Mouse (Mus musculus): Measurements from ENCODE around the gene Rrm2.

Rrm2 gene

DNA sequence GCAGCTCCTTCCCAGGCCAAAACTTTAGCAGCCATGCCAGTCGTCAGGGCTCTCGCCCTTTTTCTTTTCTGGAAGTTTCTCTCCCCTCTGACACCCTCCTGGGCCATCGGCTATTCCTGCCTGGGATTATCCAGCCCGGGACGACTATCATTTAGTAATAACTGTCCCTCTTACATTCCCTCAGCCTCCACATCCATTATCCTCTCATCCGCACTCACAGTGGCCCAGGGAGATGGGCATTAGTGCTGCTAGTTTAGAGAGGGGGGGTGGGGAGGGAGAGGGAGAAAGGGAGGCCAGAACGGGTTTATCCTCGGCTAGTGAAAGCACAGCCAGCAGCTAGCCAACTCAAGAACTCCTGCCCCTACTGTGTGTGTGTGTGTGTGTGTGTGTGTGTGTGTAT, 39.3 kb downstream of the Rrm2 start:
- DNase-seq (ENCODE audit: low read depth, low spot score), result no peak

DNA sequence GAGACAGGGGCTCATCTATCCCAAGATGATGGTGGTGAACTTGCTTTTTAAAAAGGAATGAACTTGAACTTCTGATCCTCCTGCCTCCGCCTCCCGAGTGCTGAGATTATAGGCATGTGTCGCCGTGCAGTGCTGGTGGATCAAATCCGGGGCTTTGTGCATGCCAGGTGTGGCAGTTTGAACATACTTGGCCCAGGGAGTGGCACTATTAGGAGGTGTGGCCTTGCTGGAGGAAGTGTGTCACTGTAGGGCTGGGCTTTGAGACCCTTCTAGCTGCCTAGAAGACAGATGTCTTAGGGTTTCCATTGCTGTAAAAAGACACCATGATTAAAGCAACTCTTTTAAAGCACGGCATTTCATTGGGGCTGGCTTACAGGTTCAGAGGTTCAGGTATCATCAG, 42.5 kb downstream of the Rrm2 start:
- no peak for DNase-seq (ENCODE audit: low read depth, low spot score)

DNA sequence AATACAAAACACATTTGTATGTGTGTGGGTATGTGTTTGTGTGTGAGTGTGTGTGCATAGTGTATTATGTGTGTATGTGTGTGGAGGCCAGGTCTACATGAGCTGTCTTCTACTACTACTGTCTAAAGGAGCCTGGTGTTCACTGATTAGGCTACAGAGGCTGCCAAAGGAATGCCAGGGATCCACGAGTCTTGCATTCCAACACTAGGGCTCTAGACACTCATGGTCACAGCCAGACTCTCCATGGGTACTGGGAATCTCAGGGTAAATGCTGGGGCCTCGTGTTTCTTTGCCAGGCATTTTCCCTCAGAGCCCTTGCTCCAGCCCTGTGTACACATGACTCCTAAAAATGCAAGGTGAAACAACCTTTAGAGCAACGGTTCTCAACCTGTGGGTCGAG, 45.6 kb downstream of the Rrm2 start:
- DNase-seq (ENCODE audit: low read depth, low spot score), result no peak

DNA sequence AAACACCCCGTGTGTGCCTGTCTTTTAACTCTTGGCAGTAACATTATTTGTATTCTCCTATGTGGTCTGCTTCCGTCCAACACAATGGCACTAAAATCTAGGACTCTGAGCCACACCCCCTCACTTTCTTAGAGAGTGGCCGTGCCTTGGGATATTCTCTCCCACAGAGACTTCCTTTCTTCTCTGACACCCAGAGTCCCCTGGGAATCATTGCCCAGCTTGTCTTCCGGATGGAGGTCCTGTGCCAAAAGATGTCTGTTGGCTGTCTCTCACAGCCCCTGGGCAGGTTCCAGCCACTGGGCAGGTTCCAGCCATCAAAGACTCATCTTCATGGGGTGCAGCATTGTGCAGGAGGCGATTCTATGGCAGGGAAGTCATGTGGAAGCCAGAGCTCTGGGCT, 46.7 kb downstream of the Rrm2 start:
- DNase-seq (ENCODE audit: low read depth, low spot score), result no peak

DNA sequence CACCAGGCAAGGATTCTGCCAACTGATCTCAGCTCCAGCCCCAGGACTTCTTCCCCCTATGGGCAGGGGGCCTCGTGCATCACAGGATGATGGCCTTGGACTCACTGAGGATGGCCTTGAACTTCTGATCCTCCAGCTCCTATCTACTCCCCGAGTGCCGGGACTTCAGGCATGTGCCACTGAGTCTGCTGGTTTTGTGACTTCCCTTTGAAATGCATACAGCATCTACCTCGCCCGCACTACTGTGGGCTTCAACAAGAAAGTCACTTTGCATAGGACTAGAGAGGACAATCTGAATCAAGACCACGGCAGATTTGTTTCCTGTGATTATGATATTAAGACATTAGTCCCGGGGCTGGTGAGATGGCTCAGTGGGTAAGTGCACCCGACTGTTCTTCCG, 47.4 kb downstream of the Rrm2 start:
- DNase-seq (ENCODE audit: low read depth, low spot score), result no peak

DNA sequence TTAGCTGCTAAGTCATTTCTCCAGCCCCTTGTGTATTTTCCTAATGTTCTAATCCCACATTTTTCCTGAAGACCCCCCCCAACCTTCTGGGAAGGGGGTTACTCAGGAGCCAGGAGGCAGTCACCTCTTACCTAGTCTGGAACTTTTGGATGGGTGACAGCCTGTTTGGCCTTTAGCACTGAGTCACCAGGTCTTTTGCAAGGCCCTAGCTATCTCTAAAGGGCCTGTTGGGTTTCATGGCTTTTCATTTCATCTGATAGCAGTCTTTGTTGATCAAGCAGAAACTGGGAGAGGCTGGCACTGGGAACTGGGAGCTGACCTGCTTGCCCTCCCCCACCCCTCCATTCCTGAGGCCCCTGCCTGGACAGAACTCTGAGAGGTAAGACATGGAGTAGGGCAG, 49.3 kb downstream of the Rrm2 start:
- DNase-seq (ENCODE audit: low read depth, low spot score), result no peak

DNA sequence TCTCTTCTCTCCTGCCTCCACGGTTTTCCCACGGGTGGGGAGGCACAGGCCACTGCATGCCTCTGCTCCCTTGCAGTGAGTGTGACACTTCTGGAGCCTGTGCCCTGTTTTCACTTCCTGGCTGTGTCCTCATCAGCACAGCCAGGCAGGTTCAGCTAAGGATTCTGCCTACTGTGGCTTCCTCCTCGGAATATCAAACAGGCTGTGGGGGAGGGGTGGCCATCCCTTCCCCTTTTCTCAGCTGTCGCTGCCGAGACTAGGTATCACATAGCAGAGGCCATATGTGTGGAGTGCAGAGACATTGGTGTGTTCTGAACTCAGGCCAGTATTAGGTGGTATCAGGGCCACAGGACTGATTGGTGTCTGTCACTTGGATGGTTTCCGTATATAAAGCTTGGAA, 50.3 kb downstream of the Rrm2 start:
- DNase-seq (ENCODE audit: low read depth, low spot score), result no peak

DNA sequence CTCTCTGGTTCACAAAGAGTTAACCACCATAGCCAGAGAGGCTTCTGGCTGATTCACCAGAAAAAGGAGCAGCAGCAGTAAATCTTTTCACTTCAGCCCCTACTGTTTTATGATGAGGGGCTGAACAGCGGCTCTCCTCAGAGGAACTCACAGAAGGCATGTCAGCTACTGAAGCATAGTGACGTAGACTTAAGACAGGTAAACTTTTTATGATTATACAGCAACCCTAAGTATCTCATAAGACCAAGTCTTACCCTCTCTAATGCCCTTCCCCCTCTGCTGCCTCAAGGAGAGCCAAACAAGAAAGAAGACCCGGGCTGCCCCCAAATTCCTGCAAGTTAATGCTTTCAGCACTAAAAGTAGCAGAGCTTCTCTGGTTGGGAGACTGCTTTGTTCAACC, 54.2 kb downstream of the Rrm2 start:
- DNase-seq (ENCODE audit: low read depth, low spot score), result no peak

Data from retina, postnatal 7 days (tissue).